Mouse (Mus musculus): ENCODE results near the gene Sf3a2.

DNA sequence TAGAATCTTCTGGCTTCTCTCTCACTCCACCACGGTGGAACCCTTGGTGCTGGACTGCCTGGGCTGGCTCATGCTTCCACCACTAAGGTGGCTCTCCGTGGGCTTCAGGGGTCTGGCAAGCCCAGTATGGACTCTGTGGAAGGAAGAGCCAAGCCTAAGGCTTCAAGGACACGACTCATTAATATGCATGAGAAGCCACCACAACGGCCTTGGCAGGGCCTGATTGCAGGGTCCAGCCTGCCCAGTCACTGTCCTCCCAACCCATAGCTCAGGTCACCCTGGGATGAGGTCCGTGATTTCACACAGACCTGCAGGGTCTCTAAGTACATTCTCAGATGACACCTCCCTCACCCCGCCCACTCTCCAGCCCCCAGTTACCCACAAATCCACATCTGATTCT, 41.9 kb downstream of the Sf3a2 start:
- no peak for TF ChIP-seq CTCF (IDR thresholded peaks at IDR 0.05; ENCODE audit: low read depth, low read length)
- no peak for TF ChIP-seq POLR2A (IDR thresholded peaks at IDR 0.05; ENCODE audit: borderline replicate concordance, low read depth, low read length)

Data from bone marrow macrophage, adult 2 months (primary cell).